Mouse (Mus musculus): Measurements from ENCODE around the gene Dact3. TPM values are rescaled to one million over a fixed set of nuclear protein-coding genes. Genes with fewer than 3 reads are reported as not detected.

Gene Dact3
- polyA plus RNA-seq, 2 experiments: 11.5 to 64.3 TPM

DNA sequence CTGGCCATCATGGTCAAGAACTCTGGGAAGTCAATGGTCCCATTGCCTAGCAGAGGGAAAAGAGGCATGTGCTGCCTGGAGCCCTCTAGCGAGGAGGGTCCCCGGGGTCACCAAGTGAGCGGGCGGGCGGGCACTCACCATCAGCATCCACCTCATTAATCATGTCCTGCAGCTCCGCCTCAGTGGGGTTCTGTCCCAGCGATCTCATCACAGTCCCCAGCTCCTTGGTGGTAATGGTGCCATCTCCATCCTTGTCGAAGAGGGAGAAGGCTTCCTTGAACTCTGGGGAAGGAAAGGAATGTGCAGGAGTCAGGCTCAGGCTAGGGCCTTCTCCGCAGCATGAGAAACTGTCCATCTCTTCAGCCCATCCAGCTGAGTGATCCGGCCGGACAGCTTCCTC is 42.3 kb downstream of the Dact3 start:
- DNase-seq (ENCODE audit: low spot score): no peak
- no peaks in the 10 kb centered on the region for H3K9me3 ChIP-seq (ENCODE audit: control insufficient read depth, low read length)
- H3K4me1 ChIP-seq (ENCODE audit: control insufficient read depth, insufficient read depth, low read length): peaks cover 29% of the 10 kb centered on the region
- no peak overlapping the region for H3K4me2 ChIP-seq (replicated peaks; ENCODE audit: low read depth, low read length, severe bottlenecking)
- no peak overlapping the region for H3K4me3 ChIP-seq (replicated peaks; ENCODE audit: low read length)
- peaks cover 63% of the 10 kb centered on the region for H3K36me3 ChIP-seq (ENCODE audit: control insufficient read depth, insufficient read depth, low read length)
- H3K27ac ChIP-seq (replicated peaks; ENCODE audit: low read depth, low read length): no peak overlapping the region
- no peaks in the 10 kb centered on the region for H3K27me3 ChIP-seq (ENCODE audit: control insufficient read depth, insufficient read depth, low read length)
- TF ChIP-seq POLR2A (IDR thresholded peaks at IDR 0.05; ENCODE audit: borderline replicate concordance, extremely low read depth, insufficient read depth, insufficient read length): no peak
- 74% methylated on average over 11 of the region's 11 CpGs for WGBS
- no peak for ATAC-seq (ENCODE audit: low FRiP score, low read depth)
- H3K9ac ChIP-seq (ENCODE audit: low read depth, low read length, severe bottlenecking): no peak overlapping the region

DNA sequence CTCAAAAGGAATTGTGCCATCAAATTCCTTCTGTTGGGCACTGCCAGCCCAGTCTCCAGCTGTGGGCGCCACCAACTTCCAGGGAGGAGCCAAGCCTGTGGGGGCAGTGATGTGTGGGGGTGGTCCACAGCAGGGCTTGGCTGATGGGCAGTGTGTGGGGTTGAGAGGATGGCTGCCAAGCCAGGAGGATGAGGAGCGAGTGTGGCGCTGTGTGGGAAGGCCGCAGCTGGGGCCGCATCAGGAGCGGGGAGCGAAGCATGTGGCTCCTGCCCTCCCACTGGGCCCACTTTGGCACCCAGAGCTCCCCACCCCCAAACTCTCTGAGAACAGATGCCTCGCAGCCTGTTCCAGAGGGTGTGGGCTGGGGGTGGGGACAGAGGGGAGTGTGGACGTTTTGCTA is 42.9 kb downstream of the Dact3 start:
- H3K9me3 ChIP-seq (ENCODE audit: control insufficient read depth, low read length): no peaks in the 10 kb centered on the region
- no peak overlapping the region for H3K4me3 ChIP-seq (replicated peaks; ENCODE audit: low read length)
- H3K36me3 ChIP-seq (ENCODE audit: control insufficient read depth, insufficient read depth, low read length): peaks cover 63% of the 10 kb centered on the region
- no peak overlapping the region for H3K27ac ChIP-seq (replicated peaks; ENCODE audit: low read depth, low read length)
- DNase-seq (ENCODE audit: low spot score): no peak
- WGBS: 75% methylated on average over 9 of the region's 9 CpGs
- no peak for ATAC-seq (ENCODE audit: low FRiP score, low read depth)
- peaks cover 32% of the 10 kb centered on the region for H3K4me1 ChIP-seq (ENCODE audit: control insufficient read depth, insufficient read depth, low read length)
- no peak overlapping the region for H3K4me2 ChIP-seq (replicated peaks; ENCODE audit: low read depth, low read length, severe bottlenecking)
- no peak for TF ChIP-seq POLR2A (IDR thresholded peaks at IDR 0.05; ENCODE audit: borderline replicate concordance, extremely low read depth, insufficient read depth, insufficient read length)
- H3K9ac ChIP-seq (ENCODE audit: low read depth, low read length, severe bottlenecking): no peak overlapping the region
- no peaks in the 10 kb centered on the region for H3K27me3 ChIP-seq (ENCODE audit: control insufficient read depth, insufficient read depth, low read length)

DNA sequence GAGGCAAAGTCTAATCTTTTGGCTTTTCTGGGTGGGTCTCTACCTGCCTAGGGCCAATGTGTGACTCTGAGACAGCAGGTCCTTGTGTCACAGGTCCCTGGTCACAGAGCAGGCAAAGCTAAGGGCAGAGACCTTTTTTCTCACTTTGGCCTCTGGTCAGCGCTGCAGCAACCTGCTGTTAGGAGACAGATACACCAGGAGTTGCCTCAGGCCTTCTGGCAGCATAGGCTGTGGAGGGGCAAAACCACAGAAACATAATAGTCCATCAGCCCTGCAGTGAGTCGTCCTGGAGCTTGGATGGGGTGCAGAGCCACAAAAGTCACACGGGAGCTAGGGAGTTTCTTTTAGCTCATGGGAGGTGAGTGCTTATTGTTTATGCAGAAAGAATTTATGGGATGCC is 43.6 kb downstream of the Dact3 start:
- H3K27me3 ChIP-seq (ENCODE audit: control insufficient read depth, insufficient read depth, low read length): no peaks in the 10 kb centered on the region
- H3K4me1 ChIP-seq (ENCODE audit: control insufficient read depth, insufficient read depth, low read length): peaks cover 32% of the 10 kb centered on the region
- DNase-seq (ENCODE audit: low spot score): no peak
- no peak overlapping the region for H3K4me3 ChIP-seq (replicated peaks; ENCODE audit: low read length)
- no peak overlapping the region for H3K9ac ChIP-seq (ENCODE audit: low read depth, low read length, severe bottlenecking)
- peaks cover 63% of the 10 kb centered on the region for H3K36me3 ChIP-seq (ENCODE audit: control insufficient read depth, insufficient read depth, low read length)
- no peak overlapping the region for H3K27ac ChIP-seq (replicated peaks; ENCODE audit: low read depth, low read length)
- WGBS: 72% methylated on average over 3 of the region's 3 CpGs
- H3K9me3 ChIP-seq (ENCODE audit: control insufficient read depth, low read length): no peaks in the 10 kb centered on the region
- ATAC-seq (ENCODE audit: low FRiP score, low read depth): no peak
- no peak for TF ChIP-seq POLR2A (IDR thresholded peaks at IDR 0.05; ENCODE audit: borderline replicate concordance, extremely low read depth, insufficient read depth, insufficient read length)
- no peak overlapping the region for H3K4me2 ChIP-seq (replicated peaks; ENCODE audit: low read depth, low read length, severe bottlenecking)

DNA sequence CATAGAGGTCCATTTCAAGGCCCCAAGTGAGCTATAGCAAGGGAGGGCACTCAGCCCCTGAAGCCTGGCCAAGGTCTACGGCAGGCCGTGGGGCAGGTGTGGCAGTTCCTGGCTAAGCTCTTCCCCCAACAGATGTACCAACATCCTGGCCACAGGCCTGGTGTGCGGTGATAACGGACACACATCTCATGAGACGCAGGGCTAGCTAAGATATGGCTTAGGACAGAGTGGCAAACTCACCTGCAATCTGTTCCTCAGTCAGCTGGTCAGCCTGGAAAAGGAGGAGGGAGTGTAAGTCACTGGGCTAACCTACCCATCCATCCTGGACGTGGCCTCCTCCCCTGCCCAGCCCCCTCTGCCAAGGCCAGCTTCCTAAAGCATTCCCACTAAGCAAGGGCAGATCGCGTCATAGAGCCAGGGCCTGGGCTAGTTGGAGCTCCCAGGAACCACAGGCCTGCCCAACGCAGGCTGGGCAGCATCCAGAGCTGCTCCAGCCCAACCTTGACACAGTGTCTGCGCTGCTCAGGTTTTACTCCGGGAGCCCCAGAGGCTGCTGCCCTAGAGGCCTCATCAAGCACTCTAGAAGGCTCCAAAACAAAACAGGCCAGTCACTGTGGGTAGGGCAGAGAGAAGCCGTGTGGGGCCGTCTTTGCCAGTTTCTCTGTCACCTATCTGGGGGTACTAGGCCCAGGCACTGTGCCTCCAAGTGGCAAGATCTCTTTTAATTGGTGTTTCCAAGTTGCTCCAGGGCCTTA is 44.5 kb downstream of the Dact3 start:
- H3K27ac ChIP-seq (replicated peaks; ENCODE audit: low read depth, low read length): 0 out of 2 replicates have a peak overlapping the region, but pooled peaks have one; percentile 5
- no peak overlapping the region for H3K4me2 ChIP-seq (replicated peaks; ENCODE audit: low read depth, low read length, severe bottlenecking)
- ATAC-seq (ENCODE audit: low FRiP score, low read depth) (no peak), DNase-seq (ENCODE audit: low spot score) (no peak)
- no peaks in the 10 kb centered on the region for H3K9me3 ChIP-seq (ENCODE audit: control insufficient read depth, low read length)
- peak overlapping the region; percentile 38; the same call in 1 of the 2 replicates for H3K9ac ChIP-seq (ENCODE audit: low read depth, low read length, severe bottlenecking)
- H3K27me3 ChIP-seq (ENCODE audit: control insufficient read depth, insufficient read depth, low read length): no peaks in the 10 kb centered on the region
- no peak for TF ChIP-seq POLR2A (IDR thresholded peaks at IDR 0.05; ENCODE audit: borderline replicate concordance, extremely low read depth, insufficient read depth, insufficient read length)
- H3K4me1 ChIP-seq (ENCODE audit: control insufficient read depth, insufficient read depth, low read length): peaks cover 32% of the 10 kb centered on the region
- H3K4me3 ChIP-seq (replicated peaks; ENCODE audit: low read length): no peak overlapping the region
- WGBS: 77% methylated on average over 13 of the region's 13 CpGs
- H3K36me3 ChIP-seq (ENCODE audit: control insufficient read depth, insufficient read depth, low read length): peaks cover 56% of the 10 kb centered on the region

DNA sequence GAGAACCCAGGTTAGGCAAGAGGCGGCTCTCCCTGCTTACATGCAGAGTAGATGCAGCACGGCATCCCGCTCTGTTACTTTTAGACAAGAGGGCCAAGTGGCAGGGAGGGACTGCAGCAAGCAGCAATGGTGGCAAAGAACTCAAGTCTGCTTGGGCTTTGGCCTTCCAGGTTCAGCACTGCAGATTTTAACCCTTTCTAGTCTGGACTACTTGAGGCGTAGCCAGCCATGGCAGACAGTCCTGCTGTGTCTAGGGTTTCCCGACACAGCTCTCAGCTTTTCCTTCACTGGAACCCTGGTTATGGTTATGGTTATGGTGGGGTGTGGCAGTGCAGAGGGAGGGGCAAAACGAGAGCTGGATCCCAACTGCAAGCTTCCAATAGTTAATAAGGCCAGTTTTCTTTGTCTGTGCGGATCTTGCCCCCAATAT is 45.0 kb downstream of the Dact3 start:
- H3K27me3 ChIP-seq (ENCODE audit: control insufficient read depth, insufficient read depth, low read length): no peaks in the 10 kb centered on the region
- ATAC-seq (ENCODE audit: low FRiP score, low read depth): no peak
- no peak for DNase-seq (ENCODE audit: low spot score)
- H3K36me3 ChIP-seq (ENCODE audit: control insufficient read depth, insufficient read depth, low read length): peaks cover 50% of the 10 kb centered on the region
- H3K27ac ChIP-seq (replicated peaks; ENCODE audit: low read depth, low read length): no peak overlapping the region
- H3K4me3 ChIP-seq (replicated peaks; ENCODE audit: low read length): no peak overlapping the region
- 80% methylated on average over 7 of the region's 7 CpGs for WGBS
- H3K4me1 ChIP-seq (ENCODE audit: control insufficient read depth, insufficient read depth, low read length): peaks cover 32% of the 10 kb centered on the region
- H3K9ac ChIP-seq (ENCODE audit: low read depth, low read length, severe bottlenecking): peak overlapping the region; percentile 38; the same call in 1 of the 2 replicates
- H3K4me2 ChIP-seq (replicated peaks; ENCODE audit: low read depth, low read length, severe bottlenecking): no peak overlapping the region
- no peak for TF ChIP-seq POLR2A (IDR thresholded peaks at IDR 0.05; ENCODE audit: borderline replicate concordance, extremely low read depth, insufficient read depth, insufficient read length)
- H3K9me3 ChIP-seq (ENCODE audit: control insufficient read depth, low read length): no peaks in the 10 kb centered on the region

All from limb, embryonic 14.5 days (tissue).